Mouse (Mus musculus) forebrain, embryonic 15.5 days (tissue): ENCODE results near the gene Zmynd8. TPM values are rescaled to one million over a fixed set of nuclear protein-coding genes. Genes with fewer than 3 reads are reported as not detected.
A peak's percentile ranks its signal among the peaks of the same experiment; 100 is the strongest.

ENCODE experiments used
- ATAC-seq: fragments of 200-750 bp; cut with Nextera tagmentation; replicated peaks from 2 replicates; pipeline ENCODE4 v1.8.0; 2017; ENCODE audit warnings: mild to moderate bottlenecking, moderate TSS enrichment, moderate library complexity
- H3K27ac ChIP-seq: fragments of 300-500 bp; sonication (generic); replicated peaks from 2 replicates; pipeline ENCODE4 v1.5.1; 2015; ENCODE audit warnings: mild to moderate bottlenecking, inconsistent platforms
- H3K27me3 ChIP-seq: fragments of 300-500 bp; sonication (generic); 2 replicates; pipeline ENCODE4 v1.6.1; 2015; ENCODE audit warnings: inconsistent platforms
- H3K36me3 ChIP-seq: fragments of 300-500 bp; sonication (generic); 2 replicates; pipeline ENCODE4 v1.6.1; 2015; ENCODE audit warnings: mild to moderate bottlenecking, inconsistent platforms
- H3K4me1 ChIP-seq: fragments of 300-500 bp; sonication (generic); 2 replicates; pipeline ENCODE4 v1.6.1; 2015; ENCODE audit warnings: inconsistent platforms
- H3K4me2 ChIP-seq: fragments of 300-500 bp; sonication (generic); replicated peaks from 2 replicates; pipeline ENCODE4 v1.6.1; 2015; ENCODE audit warnings: mild to moderate bottlenecking, inconsistent platforms
- H3K4me3 ChIP-seq: fragments of 300-500 bp; sonication (generic); 2 replicates; pipeline ENCODE4 v1.5.1; 2015; ENCODE audit warnings: mild to moderate bottlenecking, inconsistent platforms
- H3K9ac ChIP-seq: fragments of 300-500 bp; sonication (generic); replicated peaks from 2 replicates; pipeline ENCODE4 v1.6.1; 2015; ENCODE audit warnings: mild to moderate bottlenecking, inconsistent platforms
- H3K9me3 ChIP-seq: fragments of 300-500 bp; sonication (generic); 2 replicates; pipeline ENCODE4 v1.6.1; 2016; ENCODE audit warnings: inconsistent platforms
- WGBS: fragments of 180-500 bp; shearing (Covaris S2); methylation state at CpG from one replicate; pipeline ENCODE4 v1.1.7; 2015; ENCODE audit warnings: mixed read lengths; 5-methylcytosine and 5-hydroxymethylcytosine counted together
- polyA plus RNA-seq: library from polyadenylated mRNA; unstranded; fragments of >200 nt; fragmentation: Nextera tagmentation; extraction: Ambion mirVana; gene quantifications from 2 replicates; pipeline ENCODE4 v1.2.1, GENCODE M21; 2015

Zmynd8 gene
- polyA plus RNA-seq, 1 experiment from 2014 or later = 81.0 TPM

GRCm38 (mm10) chr2:165894533-165894932 is 4.3 kb downstream of the Zmynd8 start:
- no peak for ATAC-seq
- H3K27me3 ChIP-seq = no peaks in the 10 kb centered on the region

GRCm38 (mm10) chr2:165893232-165893631 is 5.6 kb downstream of the Zmynd8 start:
- no peak overlapping the region for H3K4me3 ChIP-seq
- no peaks in the 10 kb centered on the region for H3K27me3 ChIP-seq
- ATAC-seq = no peak
- no peak overlapping the region for H3K27ac ChIP-seq
- H3K36me3 ChIP-seq = no peaks in the 10 kb centered on the region
- H3K4me1 ChIP-seq = peaks cover 13% of the 10 kb centered on the region
- no peak overlapping the region for H3K4me2 ChIP-seq
- no peaks in the 10 kb centered on the region for H3K9me3 ChIP-seq
- H3K9ac ChIP-seq = no peak overlapping the region
- WGBS = 89% methylated on average over 3 of the region's 3 CpGs

More at GRCm38 (mm10) chr2:165894533-165894932, 4.3 kb downstream of the Zmynd8 start:
- 43% methylated on average over 3 of the region's 4 CpGs for WGBS
- H3K9ac ChIP-seq = no peak overlapping the region
- no peak overlapping the region for H3K4me3 ChIP-seq
- H3K36me3 ChIP-seq = no peaks in the 10 kb centered on the region
- no peak overlapping the region for H3K4me2 ChIP-seq
- no peaks in the 10 kb centered on the region for H3K9me3 ChIP-seq
- H3K27ac ChIP-seq = no peak overlapping the region
- H3K4me1 ChIP-seq = 0 out of 2 replicates have a peak, but pooled peaks cover under 1% of the 10 kb centered on the region

- 83% methylated on average over 5 of the region's 5 CpGs for WGBS
- Histone ChIP-seq H3K27me3 (no peaks in the 10 kb centered on the region), H3K4me2 (no peak overlapping the region), H3K36me3 (no peaks in the 10 kb centered on the region), H3K4me1 (peaks cover 19% of the 10 kb centered on the region), H3K9ac (no peak overlapping the region), H3K9me3 (no peaks in the 10 kb centered on the region), H3K27ac (no peak overlapping the region), H3K4me3 (no peak overlapping the region)
- no peak for ATAC-seq
Observed at GRCm38 (mm10) chr2:165892626-165893025, 6.2 kb downstream of the Zmynd8 start.

GRCm38 (mm10) chr2:165890401-165890800 is 8.4 kb downstream of the Zmynd8 start:
- H3K4me1 ChIP-seq = peaks cover 42% of the 10 kb centered on the region
- H3K36me3 ChIP-seq = no peaks in the 10 kb centered on the region
- no peak overlapping the region for H3K4me2 ChIP-seq
- H3K27ac ChIP-seq = no peak overlapping the region
- ATAC-seq = no peak
- WGBS = 85% methylated on average over 10 of the region's 10 CpGs
- no peaks in the 10 kb centered on the region for H3K9me3 ChIP-seq
- H3K9ac ChIP-seq = no peak overlapping the region
- no peak overlapping the region for H3K4me3 ChIP-seq
- H3K27me3 ChIP-seq = no peaks in the 10 kb centered on the region

- no peak overlapping the region for H3K4me3 ChIP-seq
- H3K27me3 ChIP-seq = no peaks in the 10 kb centered on the region
- no peak overlapping the region for H3K4me2 ChIP-seq
- WGBS = 78% methylated on average over 10 of the region's 10 CpGs
- peaks cover 47% of the 10 kb centered on the region for H3K4me1 ChIP-seq
- H3K9ac ChIP-seq = no peak overlapping the region
- no peaks in the 10 kb centered on the region for H3K9me3 ChIP-seq
- no peak for ATAC-seq
- no peak overlapping the region for H3K27ac ChIP-seq
- no peaks in the 10 kb centered on the region for H3K36me3 ChIP-seq
Observed at GRCm38 (mm10) chr2:165889874-165890273, 8.9 kb downstream of the Zmynd8 start.

- Histone ChIP-seq H3K27ac (peak overlapping the region; percentile 100; the same call in 1 of the 2 replicates), H3K36me3 (no peaks in the 10 kb centered on the region), H3K27me3 (no peaks in the 10 kb centered on the region), H3K4me2 (no peak overlapping the region), H3K9me3 (no peaks in the 10 kb centered on the region), H3K9ac (peak overlapping the region; percentile 24; the same call in 1 of the 2 replicates), H3K4me3 (no peak overlapping the region), H3K4me1 (peaks cover 52% of the 10 kb centered on the region)
- WGBS = 69% methylated on average over 7 of the region's 7 CpGs
- ATAC-seq = no peak
Observed at GRCm38 (mm10) chr2:165889266-165889665, 9.6 kb downstream of the Zmynd8 start.

- no peak for ATAC-seq
- H3K27me3 ChIP-seq = no peaks in the 10 kb centered on the region
- H3K4me2 ChIP-seq = no peak overlapping the region
- H3K27ac ChIP-seq = peak overlapping the region; percentile 100
- no peaks in the 10 kb centered on the region for H3K9me3 ChIP-seq
- H3K9ac ChIP-seq = peak overlapping the region; percentile 0; the same call in 1 of the 2 replicates
- WGBS = 25% methylated on average over 3 of the region's 3 CpGs
- no peaks in the 10 kb centered on the region for H3K36me3 ChIP-seq
- peaks cover 56% of the 10 kb centered on the region for H3K4me1 ChIP-seq
- H3K4me3 ChIP-seq = no peak overlapping the region
Observed at GRCm38 (mm10) chr2:165888813-165889221, 10.0 kb downstream of the Zmynd8 start.

GRCm38 (mm10) chr2:165888396-165888795 is 10.4 kb downstream of the Zmynd8 start:
- ATAC-seq = peak; percentile 44; the same call in 1 of the 2 replicates
- no peaks in the 10 kb centered on the region for H3K9me3 ChIP-seq

GRCm38 (mm10) chr2:165886857-165887628 is 11.8 kb downstream of the Zmynd8 start:
- Histone ChIP-seq H3K4me2 (no peak overlapping the region), H3K27me3 (no peaks in the 10 kb centered on the region), H3K4me3 (no peak overlapping the region), H3K9me3 (no peaks in the 10 kb centered on the region), H3K36me3 (no peaks in the 10 kb centered on the region), H3K9ac (peak overlapping the region; percentile 61), H3K4me1 (peaks cover 74% of the 10 kb centered on the region), H3K27ac (peak overlapping the region; percentile 100)
- ATAC-seq = no peak
- 11% methylated on average over 13 of the region's 25 CpGs for WGBS

More at GRCm38 (mm10) chr2:165888396-165888795, 10.4 kb downstream of the Zmynd8 start:
- no peaks in the 10 kb centered on the region for H3K36me3 ChIP-seq
- peaks cover 60% of the 10 kb centered on the region for H3K4me1 ChIP-seq
- 10% methylated on average over 13 of the region's 13 CpGs for WGBS
- H3K27me3 ChIP-seq = no peaks in the 10 kb centered on the region
- H3K4me3 ChIP-seq = no peak overlapping the region
- no peak overlapping the region for H3K4me2 ChIP-seq
- H3K27ac ChIP-seq = peak overlapping the region; percentile 100
- H3K9ac ChIP-seq = peak overlapping the region; percentile 0; the same call in 1 of the 2 replicates

- WGBS = 5% methylated on average over 3 of the region's 3 CpGs
- no peak overlapping the region for H3K4me2 ChIP-seq
- H3K27me3 ChIP-seq = no peaks in the 10 kb centered on the region
- no peak overlapping the region for H3K4me3 ChIP-seq
- H3K36me3 ChIP-seq = no peaks in the 10 kb centered on the region
- no peak for ATAC-seq
- no peaks in the 10 kb centered on the region for H3K9me3 ChIP-seq
- peak overlapping the region; percentile 100 for H3K27ac ChIP-seq
- H3K4me1 ChIP-seq = peaks cover 80% of the 10 kb centered on the region
- H3K9ac ChIP-seq = peak overlapping the region; percentile 61
Observed at GRCm38 (mm10) chr2:165886482-165886856, 12.3 kb downstream of the Zmynd8 start.

GRCm38 (mm10) chr2:165885951-165886320 is 12.9 kb downstream of the Zmynd8 start:
- Histone ChIP-seq H3K36me3 (no peaks in the 10 kb centered on the region), H3K4me2 (peak overlapping the region; percentile 5; the same call in 1 of the 2 replicates), H3K27ac (peak overlapping the region; percentile 100), H3K27me3 (no peaks in the 10 kb centered on the region), H3K9ac (peak overlapping the region; percentile 61), H3K4me3 (no peak overlapping the region), H3K4me1 (peaks cover 85% of the 10 kb centered on the region), H3K9me3 (no peaks in the 10 kb centered on the region)
- WGBS = 14% methylated on average over 4 of the region's 4 CpGs
- ATAC-seq = no peak

GRCm38 (mm10) chr2:165885225-165885950 is 13.4 kb downstream of the Zmynd8 start:
- peak overlapping the region; percentile 67; the same call in 1 of the 2 replicates for H3K4me2 ChIP-seq
- no peaks in the 10 kb centered on the region for H3K36me3 ChIP-seq

More at GRCm38 (mm10) chr2:165885225-165885950, 13.4 kb downstream of the Zmynd8 start:
- Histone ChIP-seq H3K9me3 (no peaks in the 10 kb centered on the region), H3K27ac (peak overlapping the region; percentile 100), H3K4me1 (peaks cover 90% of the 10 kb centered on the region), H3K9ac (peak overlapping the region; percentile 61), H3K4me3 (no peak overlapping the region), H3K27me3 (no peaks in the 10 kb centered on the region)
- WGBS = 7% methylated on average over 17 of the region's 17 CpGs
- ATAC-seq = 0 out of 2 replicates have a peak, but pooled peaks have one; percentile 14
